Mouse (Mus musculus) thymus, adult 2 months (tissue): ENCODE measurements around the gene Osbp.

Experiments used
- CTCF ChIP-seq: fragments of 200-500 bp; IDR thresholded peaks from 2 replicates; pipeline ENCODE4 v1.5.1; 2012; ENCODE audit warnings: mild to moderate bottlenecking, control low read depth, low read length, moderate library complexity, borderline replicate concordance; ENCODE audit not compliant: control insufficient read depth, poor library complexity, insufficient read depth; ENCODE audit errors: extremely low read depth
- POLR2A ChIP-seq: fragments of 200-500 bp; IDR thresholded peaks from 2 replicates; pipeline ENCODE4 v1.6.1; 2012; ENCODE audit warnings: mild to moderate bottlenecking, low read length, control low read depth, moderate library complexity; ENCODE audit not compliant: control insufficient read depth, poor library complexity, insufficient read depth; ENCODE audit errors: extremely low read depth

GRCm38 (mm10) chr19:12015708-12016107 lies 50.0 kb downstream of the Osbp start:
- no peak for TF ChIP-seq POLR2A
- no peak for TF ChIP-seq CTCF
